Mouse (Mus musculus) erythroblast, embryonic 14.5 days (primary cell): ENCODE measurements around the gene Map3k12.

Source experiments
- GATA1 ChIP-seq: IDR thresholded peaks from 2 replicates; pipeline ENCODE4 v1.6.1; 2012; ENCODE audit warnings: low read length, inconsistent platforms, mixed read lengths
- TAL1 ChIP-seq: IDR thresholded peaks from 3 replicates; pipeline ENCODE4 v1.6.1; 2012; ENCODE audit warnings: low read length, inconsistent platforms, mixed read lengths

- no peak for TF ChIP-seq GATA1
- TF ChIP-seq TAL1, result no peak
Observed at GRCm38 (mm10) chr15:102512471-102512870, 4.4 kb downstream of the Map3k12 start.
